Mouse (Mus musculus) forebrain, embryonic 12.5 days (tissue): Measurements from ENCODE around the gene Kntc1. TPM values are rescaled to one million over a fixed set of nuclear protein-coding genes. Genes with fewer than 3 reads are reported as not detected.

Experiments used
- ATAC-seq: fragments of 200-750 bp; cut with Nextera tagmentation; 2 replicates; pipeline ENCODE4 v1.8.0; 2017; ENCODE audit warnings: moderate TSS enrichment; ENCODE audit not compliant: low FRiP score
- H3K27ac ChIP-seq: fragments of 300-500 bp; sonication (generic); 2 replicates; pipeline ENCODE4 v1.5.1; 2016; ENCODE audit warnings: mild to moderate bottlenecking
- H3K27me3 ChIP-seq: fragments of 300-500 bp; sonication (generic); 2 replicates; pipeline ENCODE4 v1.6.1; 2016; ENCODE audit warnings: mild to moderate bottlenecking
- H3K36me3 ChIP-seq: fragments of 300-500 bp; sonication (generic); replicated peaks from 2 replicates; pipeline ENCODE4 v1.6.1; 2016; ENCODE audit warnings: mild to moderate bottlenecking
- H3K4me1 ChIP-seq: fragments of 300-500 bp; sonication (generic); 2 replicates; pipeline ENCODE4 v1.6.1; 2016
- H3K4me2 ChIP-seq: fragments of 300-500 bp; sonication (generic); 2 replicates; pipeline ENCODE4 v1.6.1; 2016; ENCODE audit warnings: mild to moderate bottlenecking, moderate library complexity
- H3K4me3 ChIP-seq: fragments of 300-500 bp; sonication (generic); replicated peaks from 2 replicates; pipeline ENCODE4 v1.5.1; 2016; ENCODE audit warnings: mild to moderate bottlenecking
- H3K9ac ChIP-seq: fragments of 300-500 bp; sonication (generic); 2 replicates; pipeline ENCODE4 v1.6.1; 2016; ENCODE audit warnings: mild to moderate bottlenecking
- H3K9me3 ChIP-seq: fragments of 300-500 bp; sonication (generic); 2 replicates; pipeline ENCODE4 v1.6.1; 2016
- WGBS: fragments of 180-500 bp; shearing (Covaris S2); methylation state at CpG from one replicate; pipeline ENCODE4 v1.1.7; 2016; 5-methylcytosine and 5-hydroxymethylcytosine counted together
- polyA plus RNA-seq: library from polyadenylated mRNA; unstranded; fragments of >200 nt; fragmentation: Nextera tagmentation; extraction: Ambion mirVana; gene quantifications from 2 replicates; pipeline ENCODE4 v1.2.1, GENCODE M21; 2016

Gene Kntc1
- polyA plus RNA-seq, 1 experiment from 2014 or later, result 49.4 TPM

- no peak for ATAC-seq
These were observed 104.5 kb downstream of the Kntc1 start for GRCm38 (mm10) chr5:123853877-123854504.

GRCm38 (mm10) chr5:123854511-123854910 is 105.0 kb downstream of the Kntc1 start:
- Histone ChIP-seq H3K27ac (no peak overlapping the region), H3K27me3 (no peaks in the 10 kb centered on the region), H3K4me2 (no peak overlapping the region), H3K9me3 (no peaks in the 10 kb centered on the region), H3K36me3 (no peaks in the 10 kb centered on the region), H3K4me3 (no peak overlapping the region), H3K4me1 (no peaks in the 10 kb centered on the region), H3K9ac (no peak overlapping the region)
- ATAC-seq, result no peak
- 96% methylated on average over 9 of the region's 9 CpGs for WGBS

More at GRCm38 (mm10) chr5:123853877-123854504, 104.5 kb downstream of the Kntc1 start:
- no peak overlapping the region for H3K9ac ChIP-seq
- no peaks in the 10 kb centered on the region for H3K36me3 ChIP-seq
- WGBS, result 93% methylated on average over 11 of the region's 11 CpGs
- no peaks in the 10 kb centered on the region for H3K4me1 ChIP-seq
- H3K4me3 ChIP-seq, result no peak overlapping the region
- H3K9me3 ChIP-seq, result no peaks in the 10 kb centered on the region
- H3K27me3 ChIP-seq, result no peaks in the 10 kb centered on the region
- H3K4me2 ChIP-seq, result no peak overlapping the region
- H3K27ac ChIP-seq, result no peak overlapping the region

- Histone ChIP-seq H3K36me3 (no peaks in the 10 kb centered on the region), H3K4me2 (no peak overlapping the region), H3K27me3 (no peaks in the 10 kb centered on the region), H3K9me3 (no peaks in the 10 kb centered on the region), H3K4me3 (no peak overlapping the region), H3K9ac (no peak overlapping the region), H3K27ac (no peak overlapping the region), H3K4me1 (no peaks in the 10 kb centered on the region)
- ATAC-seq, result no peak
- 86% methylated on average over 11 of the region's 11 CpGs for WGBS
These were observed 109.3 kb downstream of the Kntc1 start for GRCm38 (mm10) chr5:123858798-123859197.

- no peak overlapping the region for H3K27ac ChIP-seq
- ATAC-seq, result no peak
- H3K4me2 ChIP-seq, result no peak overlapping the region
- no peak overlapping the region for H3K4me3 ChIP-seq
- H3K27me3 ChIP-seq, result no peaks in the 10 kb centered on the region
- no peaks in the 10 kb centered on the region for H3K36me3 ChIP-seq
- 86% methylated on average over 15 of the region's 15 CpGs for WGBS
- H3K4me1 ChIP-seq, result no peaks in the 10 kb centered on the region
- no peak overlapping the region for H3K9ac ChIP-seq
- H3K9me3 ChIP-seq, result no peaks in the 10 kb centered on the region
These were observed 113.1 kb downstream of the Kntc1 start for GRCm38 (mm10) chr5:123862374-123863350.

GRCm38 (mm10) chr5:123863934-123864333 is 114.4 kb downstream of the Kntc1 start:
- 90% methylated on average over 14 of the region's 14 CpGs for WGBS
- H3K36me3 ChIP-seq, result no peaks in the 10 kb centered on the region
- H3K27ac ChIP-seq, result no peak overlapping the region
- H3K9ac ChIP-seq, result no peak overlapping the region
- H3K27me3 ChIP-seq, result no peaks in the 10 kb centered on the region
- no peaks in the 10 kb centered on the region for H3K4me1 ChIP-seq
- H3K9me3 ChIP-seq, result no peaks in the 10 kb centered on the region
- no peak overlapping the region for H3K4me3 ChIP-seq
- no peak overlapping the region for H3K4me2 ChIP-seq
- ATAC-seq, result no peak

- WGBS, result 87% methylated on average over 12 of the region's 12 CpGs
- H3K9me3 ChIP-seq, result no peaks in the 10 kb centered on the region
- H3K4me2 ChIP-seq, result no peak within 1 kb of the TSS
- no peak for ATAC-seq
- no peak within 1 kb of the TSS for H3K27ac ChIP-seq
- H3K4me3 ChIP-seq, result no peak within 1 kb of the TSS
- no peaks in the 10 kb centered on the region for H3K36me3 ChIP-seq
- H3K4me1 ChIP-seq, result no peaks in the 10 kb centered on the region
- no peak within 1 kb of the TSS for H3K9ac ChIP-seq
- H3K27me3 ChIP-seq, result no peaks in the 10 kb centered on the region
These were observed 115.8 kb downstream of the Kntc1 start, which contains the start of gene Hcar2 for GRCm38 (mm10) chr5:123865365-123865764. Gene Hcar2 (minus strand): TSS chr5:123865499.

- ATAC-seq, result no peak
- WGBS, result 91% methylated on average over 4 of the region's 4 CpGs
- no peaks in the 10 kb centered on the region for H3K4me1 ChIP-seq
- H3K27me3 ChIP-seq, result no peaks in the 10 kb centered on the region
- H3K9ac ChIP-seq, result no peak overlapping the region
- no peak overlapping the region for H3K4me2 ChIP-seq
- no peak overlapping the region for H3K27ac ChIP-seq
- no peaks in the 10 kb centered on the region for H3K36me3 ChIP-seq
- H3K9me3 ChIP-seq, result no peaks in the 10 kb centered on the region
- no peak overlapping the region for H3K4me3 ChIP-seq
These were observed 116.9 kb downstream of the Kntc1 start for GRCm38 (mm10) chr5:123866457-123866856.

GRCm38 (mm10) chr5:123869615-123870014 is 120.1 kb downstream of the Kntc1 start:
- Histone ChIP-seq H3K36me3 (no peaks in the 10 kb centered on the region), H3K4me3 (no peak overlapping the region), H3K9ac (no peak overlapping the region), H3K4me2 (no peak overlapping the region), H3K27me3 (no peaks in the 10 kb centered on the region), H3K4me1 (no peaks in the 10 kb centered on the region), H3K9me3 (no peaks in the 10 kb centered on the region), H3K27ac (no peak overlapping the region)
- ATAC-seq, result no peak
- 84% methylated on average over 4 of the region's 4 CpGs for WGBS

Other genes with a start within 250 kb of the Kntc1 start
- gene B3gnt4, start 239.3 kb upstream of the Kntc1 start, polyA plus RNA-seq, result 1.8 and 2.1 TPM in 2 replicates
- 128 and 135 TPM in 2 replicates for gene Diablo, start 225.5 kb upstream of the Kntc1 start, polyA plus RNA-seq
- 0.38 and 0.69 TPM in 2 replicates for gene Gm49027, start 224.2 kb upstream of the Kntc1 start, polyA plus RNA-seq
- 35.7 and 35.8 TPM in 2 replicates for gene Vps33a, start 176.7 kb upstream of the Kntc1 start, polyA plus RNA-seq
- 72.0 and 72.7 TPM in 2 replicates for gene Clip1, start 65.1 kb upstream of the Kntc1 start, polyA plus RNA-seq
- gene Zcchc8, start 28.6 kb upstream of the Kntc1 start, polyA plus RNA-seq, result 103 and 109 TPM in 2 replicates
- 166 and 179 TPM in 2 replicates for gene Rsrc2, start 302 bp upstream of the Kntc1 start, polyA plus RNA-seq
- gene Hcar2, start 115.8 kb downstream of the Kntc1 start, polyA plus RNA-seq, result not detected in 2 replicates
- gene Hcar1, start 130.3 kb downstream of the Kntc1 start, polyA plus RNA-seq, result 0.09 and 0.17 TPM in 2 replicates
- 161 and 171 TPM in 2 replicates for gene Denr, start 157.5 kb downstream of the Kntc1 start, polyA plus RNA-seq
- 1.4 and 3.4 TPM in 2 replicates for gene Gm43518, start 177.7 kb downstream of the Kntc1 start, polyA plus RNA-seq
- gene Ccdc62, start 181.0 kb downstream of the Kntc1 start, polyA plus RNA-seq, result 4.4 and 5.6 TPM in 2 replicates
- gene Hip1r, start 223.9 kb downstream of the Kntc1 start, polyA plus RNA-seq, result 16.0 and 17.9 TPM in 2 replicates